Mouse (Mus musculus): Measurements from ENCODE around the gene Smarcc1. TPM values are rescaled to one million over a fixed set of nuclear protein-coding genes. Genes with fewer than 3 reads are reported as not detected.
"Not testable (repeated sequence)": the region's sequence is repeated elsewhere in the genome, so short reads cannot be mapped to it uniquely, and the experiment has no call there.

Smarcc1 gene
- total RNA-seq, 1 experiment from 2014 or later = 92.9 TPM

DNA sequence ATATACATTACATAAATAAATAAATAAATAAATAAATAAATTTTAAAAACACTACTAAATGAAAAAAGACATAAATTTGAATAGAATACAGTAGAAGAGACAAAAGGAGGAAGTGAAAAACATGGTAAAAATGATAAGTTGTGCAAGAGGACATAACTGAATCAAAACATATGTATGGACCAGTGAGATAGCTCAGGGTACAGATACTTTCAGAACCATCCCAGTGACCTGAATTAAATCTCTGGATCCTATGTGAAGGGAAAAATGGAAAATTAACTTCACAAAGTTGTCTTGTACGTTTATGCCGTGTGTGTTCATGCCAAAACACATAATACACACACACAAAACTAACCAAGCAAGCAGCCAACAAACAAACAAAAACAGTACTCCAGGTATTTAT is 5.8 kb downstream of the Smarcc1 start:
- ATAC-seq (replicated peaks in 1 of 2; ENCODE audit: insufficient read depth in 1 of 2, low FRiP score in 2 of 2, low TSS enrichment in 1 of 2, low read depth in 1 of 2, poor library complexity in 2 of 2, severe bottlenecking in 2 of 2) = no peak

DNA sequence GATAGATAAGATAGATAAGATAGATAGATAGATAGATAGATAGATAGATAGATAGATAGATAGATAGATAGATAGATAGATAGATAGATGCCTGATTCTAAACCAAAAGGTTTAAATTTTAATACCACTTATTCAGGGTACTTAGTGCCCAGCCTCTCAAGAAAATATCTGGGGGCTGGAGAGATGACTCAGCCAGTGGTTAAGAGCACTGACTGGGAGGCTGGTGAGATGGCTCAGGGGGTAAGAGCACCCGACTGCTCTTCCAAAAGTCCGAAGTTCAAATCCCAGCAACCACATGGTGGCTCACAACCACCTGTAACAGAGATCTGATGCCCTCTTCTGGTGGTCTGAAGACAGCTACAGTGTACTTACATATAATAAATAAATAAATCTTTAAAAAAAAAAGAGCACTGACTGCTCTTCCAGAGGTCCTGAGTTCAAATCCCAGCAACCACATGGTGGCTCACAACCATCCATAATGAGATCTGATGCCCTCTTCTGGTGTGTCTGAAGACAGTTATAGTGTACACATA is 6.6 kb downstream of the Smarcc1 start:
- ATAC-seq (replicated peaks in 1 of 2; ENCODE audit: insufficient read depth in 1 of 2, low FRiP score in 2 of 2, low TSS enrichment in 1 of 2, low read depth in 1 of 2, poor library complexity in 2 of 2, severe bottlenecking in 2 of 2) = not testable (repeated sequence)

DNA sequence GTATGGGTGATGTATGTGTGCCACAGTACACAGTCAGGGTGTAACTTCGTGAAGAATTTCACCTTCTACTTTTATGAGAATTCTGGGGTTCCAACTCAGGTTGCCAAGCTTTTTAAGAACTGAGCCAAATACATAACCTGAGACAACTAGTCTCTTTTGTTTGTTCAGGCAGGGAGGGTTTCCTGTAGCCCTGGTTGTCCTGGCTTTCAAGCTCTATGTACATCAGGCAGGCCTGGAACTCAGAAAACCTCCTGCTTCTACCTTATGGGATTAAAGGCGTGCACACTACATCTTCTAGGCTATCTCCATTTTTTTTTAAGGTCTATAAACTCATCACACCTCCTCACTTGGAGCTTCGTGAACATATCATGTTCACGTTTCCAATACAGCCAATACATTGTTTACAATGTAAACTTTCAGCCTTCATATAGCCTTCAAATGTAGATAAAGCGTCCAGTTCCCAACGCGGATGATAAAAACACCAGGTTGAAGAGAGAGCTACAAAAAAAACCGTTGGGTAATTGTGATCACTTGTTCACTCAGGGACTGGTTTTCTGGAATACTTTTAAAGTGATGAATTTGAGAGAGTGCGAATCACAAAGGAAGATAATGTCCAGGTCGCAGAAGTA is 13.5 kb downstream of the Smarcc1 start:
- ATAC-seq (replicated peaks in 1 of 2; ENCODE audit: insufficient read depth in 1 of 2, low FRiP score in 2 of 2, low TSS enrichment in 1 of 2, low read depth in 1 of 2, poor library complexity in 2 of 2, severe bottlenecking in 2 of 2) = no peak

GRCm38 (mm10) chr9:110131525-110132197 is 14.2 kb downstream of the Smarcc1 start:
- peak; percentile 97 to 99 for ATAC-seq (replicated peaks in 1 of 2; ENCODE audit: insufficient read depth in 1 of 2, low FRiP score in 2 of 2, low TSS enrichment in 1 of 2, low read depth in 1 of 2, poor library complexity in 2 of 2, severe bottlenecking in 2 of 2)

DNA sequence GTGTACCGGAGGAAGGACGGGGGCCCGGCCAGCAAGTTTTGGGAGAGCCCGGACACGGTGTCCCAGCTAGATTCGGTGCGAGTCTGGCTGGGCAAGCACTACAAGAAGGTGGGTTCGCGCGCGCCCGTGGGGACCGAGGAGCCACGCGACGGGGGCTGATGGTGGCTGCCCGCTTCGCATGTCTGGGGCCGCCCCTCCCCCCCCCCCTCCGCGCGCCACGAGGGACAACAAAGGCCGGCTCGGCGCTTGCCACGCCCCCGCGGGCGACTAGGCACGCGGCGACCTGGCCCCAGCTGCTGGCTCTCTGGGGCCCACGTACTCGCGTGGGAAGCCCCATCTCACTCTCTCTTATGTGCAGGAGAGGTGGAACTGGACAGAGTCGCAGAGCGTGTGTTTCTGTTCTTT is 14.7 kb downstream of the Smarcc1 start:
- peak in 1 of 2 experiments; percentile 38; a peak in 1 of 4 replicates for ATAC-seq (replicated peaks in 1 of 2; ENCODE audit: insufficient read depth in 1 of 2, low FRiP score in 2 of 2, low TSS enrichment in 1 of 2, low read depth in 1 of 2, poor library complexity in 2 of 2, severe bottlenecking in 2 of 2)

- ATAC-seq (replicated peaks in 1 of 2; ENCODE audit: insufficient read depth in 1 of 2, low FRiP score in 2 of 2, low TSS enrichment in 1 of 2, low read depth in 1 of 2, poor library complexity in 2 of 2, severe bottlenecking in 2 of 2) = no peak
Observed at GRCm38 (mm10) chr9:110132921-110133320, 15.4 kb downstream of the Smarcc1 start.

- ATAC-seq (replicated peaks in 1 of 2; ENCODE audit: insufficient read depth in 1 of 2, low FRiP score in 2 of 2, low TSS enrichment in 1 of 2, low read depth in 1 of 2, poor library complexity in 2 of 2, severe bottlenecking in 2 of 2) = no peak
Observed at GRCm38 (mm10) chr9:110134176-110134575, 16.7 kb downstream of the Smarcc1 start.

DNA sequence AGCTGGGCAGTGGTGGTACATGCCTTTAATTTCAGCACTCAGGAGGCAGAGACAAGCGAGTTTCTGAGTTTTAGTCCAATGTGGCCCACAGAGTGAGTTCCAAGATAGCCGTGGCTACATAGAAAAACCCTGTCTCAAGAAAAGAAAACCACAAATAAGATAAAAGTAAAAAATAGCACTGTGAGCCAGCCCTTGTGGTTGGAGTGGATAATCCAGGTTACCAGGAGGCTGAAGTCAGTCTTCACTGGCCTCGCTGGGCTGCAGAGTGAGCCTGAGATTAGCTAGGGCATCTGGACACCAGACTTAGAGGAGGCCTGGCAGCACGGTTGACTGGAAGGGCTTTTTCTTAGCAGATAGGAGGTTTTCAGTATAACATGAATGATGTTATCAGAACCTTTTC is 21.6 kb downstream of the Smarcc1 start:
- ATAC-seq (replicated peaks in 1 of 2; ENCODE audit: insufficient read depth in 1 of 2, low FRiP score in 2 of 2, low TSS enrichment in 1 of 2, low read depth in 1 of 2, poor library complexity in 2 of 2, severe bottlenecking in 2 of 2) = peak in 1 of 2 experiments; percentile 53; a peak in 1 of 4 replicates

DNA sequence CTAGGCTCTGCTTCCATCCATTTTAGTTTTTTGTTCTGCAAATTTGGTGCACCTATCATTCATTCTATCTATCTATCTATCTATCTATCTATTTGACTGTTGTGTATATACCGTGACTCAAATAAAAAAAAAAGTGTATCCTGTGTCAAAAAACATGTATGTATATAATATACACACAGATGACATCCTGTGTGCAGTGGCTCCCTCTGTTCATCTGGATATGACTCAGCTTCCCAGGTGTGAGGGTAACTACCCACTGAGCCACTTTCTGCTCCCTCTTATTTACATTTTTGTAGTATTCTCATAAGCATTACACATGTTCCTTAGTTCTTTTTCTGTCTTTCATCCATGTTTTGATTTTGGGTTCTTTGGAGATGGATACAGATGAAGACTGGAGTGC is 24.6 kb downstream of the Smarcc1 start:
- ATAC-seq (replicated peaks in 1 of 2; ENCODE audit: insufficient read depth in 1 of 2, low FRiP score in 2 of 2, low TSS enrichment in 1 of 2, low read depth in 1 of 2, poor library complexity in 2 of 2, severe bottlenecking in 2 of 2) = no peak

DNA sequence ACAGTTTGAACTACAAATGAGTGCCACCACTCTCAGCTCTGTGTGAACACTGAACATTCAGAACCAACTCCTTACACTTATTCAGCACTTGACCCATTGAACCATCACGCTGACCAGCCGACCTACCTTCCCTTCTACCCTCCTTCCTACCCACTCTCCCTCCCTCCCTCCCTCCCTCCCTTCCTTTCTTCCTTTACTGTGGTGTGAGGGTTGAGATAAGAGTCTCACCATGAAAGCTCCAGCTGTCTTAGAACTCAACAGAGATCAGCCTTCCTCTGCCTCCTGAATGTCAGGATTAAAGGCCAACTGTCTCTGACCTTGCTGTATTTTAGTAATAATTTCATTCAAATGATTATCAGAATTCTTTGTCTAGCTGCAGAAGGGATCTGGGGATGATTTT is 31.1 kb downstream of the Smarcc1 start:
- ATAC-seq (replicated peaks in 1 of 2; ENCODE audit: insufficient read depth in 1 of 2, low FRiP score in 2 of 2, low TSS enrichment in 1 of 2, low read depth in 1 of 2, poor library complexity in 2 of 2, severe bottlenecking in 2 of 2) = no peak

- no peak for ATAC-seq (replicated peaks in 1 of 2; ENCODE audit: insufficient read depth in 1 of 2, low FRiP score in 2 of 2, low TSS enrichment in 1 of 2, low read depth in 1 of 2, poor library complexity in 2 of 2, severe bottlenecking in 2 of 2)
Observed at GRCm38 (mm10) chr9:110159036-110159435, 41.5 kb downstream of the Smarcc1 start.

GRCm38 (mm10) chr9:110160486-110160885 is 43.0 kb downstream of the Smarcc1 start:
- ATAC-seq (replicated peaks in 1 of 2; ENCODE audit: insufficient read depth in 1 of 2, low FRiP score in 2 of 2, low TSS enrichment in 1 of 2, low read depth in 1 of 2, poor library complexity in 2 of 2, severe bottlenecking in 2 of 2) = not testable (repeated sequence)

- ATAC-seq (replicated peaks in 1 of 2; ENCODE audit: insufficient read depth in 1 of 2, low FRiP score in 2 of 2, low TSS enrichment in 1 of 2, low read depth in 1 of 2, poor library complexity in 2 of 2, severe bottlenecking in 2 of 2) = no peak
Observed at GRCm38 (mm10) chr9:110162441-110162840, 44.9 kb downstream of the Smarcc1 start.

DNA sequence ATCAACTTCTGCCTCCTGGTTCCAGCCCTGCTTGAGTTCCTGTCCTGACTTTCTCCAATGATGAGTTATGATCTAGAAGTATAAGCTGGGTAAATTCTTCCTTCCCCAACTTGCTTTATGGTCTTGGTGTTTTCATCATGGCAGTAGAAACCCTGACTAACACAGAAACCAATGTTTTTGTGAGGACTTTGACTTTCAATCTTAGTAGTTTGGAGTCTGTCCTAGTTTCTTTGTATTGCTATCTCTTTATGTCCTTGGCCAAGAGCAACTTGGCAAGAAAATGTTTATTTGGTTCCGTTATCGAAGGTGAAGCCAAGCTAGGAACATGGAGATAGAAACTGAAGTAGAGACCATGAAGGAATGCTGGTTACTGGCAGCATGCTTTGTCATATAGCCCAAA is 45.6 kb downstream of the Smarcc1 start:
- no peak for ATAC-seq (replicated peaks in 1 of 2; ENCODE audit: insufficient read depth in 1 of 2, low FRiP score in 2 of 2, low TSS enrichment in 1 of 2, low read depth in 1 of 2, poor library complexity in 2 of 2, severe bottlenecking in 2 of 2)

- ATAC-seq (replicated peaks in 1 of 2; ENCODE audit: insufficient read depth in 1 of 2, low FRiP score in 2 of 2, low TSS enrichment in 1 of 2, low read depth in 1 of 2, poor library complexity in 2 of 2, severe bottlenecking in 2 of 2) = no peak
Observed at GRCm38 (mm10) chr9:110170858-110171257, 53.4 kb downstream of the Smarcc1 start.

GRCm38 (mm10) chr9:110199870-110200269 is 82.4 kb downstream of the Smarcc1 start:
- no peak for ATAC-seq (replicated peaks in 1 of 2; ENCODE audit: insufficient read depth in 1 of 2, low FRiP score in 2 of 2, low TSS enrichment in 1 of 2, low read depth in 1 of 2, poor library complexity in 2 of 2, severe bottlenecking in 2 of 2)

GRCm38 (mm10) chr9:110205526-110206404 is 88.3 kb downstream of the Smarcc1 start:
- no peak for ATAC-seq (replicated peaks in 1 of 2; ENCODE audit: insufficient read depth in 1 of 2, low FRiP score in 2 of 2, low TSS enrichment in 1 of 2, low read depth in 1 of 2, poor library complexity in 2 of 2, severe bottlenecking in 2 of 2)

DNA sequence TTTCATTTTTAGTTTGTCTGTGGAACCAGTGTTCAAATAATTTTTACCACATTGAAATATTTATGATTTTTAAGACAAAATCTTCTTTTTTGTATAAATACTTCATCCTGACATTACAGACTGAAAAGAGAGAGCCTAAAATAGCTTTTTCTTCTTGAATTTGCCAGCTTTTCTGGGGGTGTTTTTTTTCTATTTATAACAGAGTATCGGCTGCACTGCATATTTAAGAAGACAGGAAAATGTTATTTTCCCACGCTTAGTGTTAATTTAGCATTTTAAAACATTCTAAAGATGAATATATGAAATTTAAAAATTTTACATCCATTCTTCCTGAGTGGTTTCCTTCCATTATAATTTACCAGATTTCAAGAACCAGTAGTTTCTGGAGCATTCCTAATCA is 88.9 kb downstream of the Smarcc1 start:
- no peak for ATAC-seq (replicated peaks in 1 of 2; ENCODE audit: insufficient read depth in 1 of 2, low FRiP score in 2 of 2, low TSS enrichment in 1 of 2, low read depth in 1 of 2, poor library complexity in 2 of 2, severe bottlenecking in 2 of 2)
